Mouse (Mus musculus): ENCODE measurements at regions not wholly inside any gene's neighbourhood (a gene's known extent, or its start where the extent isn't known, plus 50 kb on each side); places are given as distances from the start of the nearest gene placed in this dataset.

DNA sequence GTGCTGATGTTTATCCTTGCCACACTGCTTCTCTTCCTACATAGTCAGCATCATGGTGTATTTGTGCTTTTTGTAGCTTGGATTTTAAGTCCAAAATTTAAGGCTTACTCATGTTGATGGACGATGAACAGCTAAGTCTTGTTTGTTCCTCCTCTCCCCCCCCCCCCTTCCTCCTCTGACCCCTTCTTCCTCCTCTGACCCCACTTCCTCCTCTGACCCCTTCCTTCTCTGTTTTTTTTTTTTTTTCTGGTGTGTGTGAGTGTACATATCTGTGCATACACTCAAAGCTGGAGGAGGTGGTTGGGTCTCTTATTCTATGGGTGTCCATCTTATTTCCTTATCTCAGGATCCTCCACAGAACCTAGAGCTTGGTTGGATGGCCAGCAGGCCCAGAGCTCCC is 87.0 kb upstream of the Lsm6 start:
- TF ChIP-seq CTCF (IDR thresholded peaks at IDR 0.05; ENCODE audit: low read depth) (no peak), EP300 (IDR thresholded peaks at IDR 0.05; ENCODE audit: low read depth) (no peak)
